Mouse (Mus musculus) spleen, adult 2 months (tissue): ENCODE results near the gene Dip2b. TPM values are rescaled to one million over a fixed set of nuclear protein-coding genes. Genes with fewer than 3 reads are reported as not detected.

ENCODE experiments used
- DNase-seq, 2 experiments: peaks; one replicate each; pipeline versions ENCODE4 v3.0.0 to v3.0.0-alpha.2; 2012 to 2021; ENCODE audit warnings: low spot score in 2 of 2, low read depth in 1 of 2
- H3K27ac ChIP-seq: fragments of 200-500 bp; 2 replicates; pipeline ENCODE4 v1.5.1; 2012; ENCODE audit warnings: low read length, inconsistent platforms; ENCODE audit not compliant: insufficient read depth
- H3K27me3 ChIP-seq: fragments of 200-500 bp; 2 replicates; pipeline ENCODE4 v1.6.1; 2012; ENCODE audit warnings: mild to moderate bottlenecking, moderate library complexity, low read length, inconsistent platforms; ENCODE audit not compliant: control insufficient read depth, insufficient read depth
- H3K36me3 ChIP-seq: fragments of 200-500 bp; 2 replicates; pipeline ENCODE4 v1.6.1; 2012; ENCODE audit warnings: mild to moderate bottlenecking, low read length, inconsistent platforms; ENCODE audit not compliant: control insufficient read depth, insufficient read depth
- H3K4me1 ChIP-seq: fragments of 200-500 bp; 2 replicates; pipeline ENCODE4 v1.6.1; 2011; ENCODE audit warnings: inconsistent platforms; ENCODE audit not compliant: control insufficient read depth, insufficient read depth, insufficient read length
- H3K4me3 ChIP-seq: fragments of 200-500 bp; 2 replicates; pipeline ENCODE4 v1.5.1; 2011; ENCODE audit warnings: mild to moderate bottlenecking, inconsistent platforms; ENCODE audit not compliant: insufficient read depth, insufficient read length; ENCODE audit errors: extremely low read depth
- CTCF ChIP-seq: fragments of 200-500 bp; IDR thresholded peaks from 2 replicates; pipeline ENCODE4 v1.5.1; 2011; ENCODE audit warnings: mild to moderate bottlenecking, inconsistent platforms; ENCODE audit not compliant: insufficient read depth, insufficient read length, insufficient replicate concordance; ENCODE audit errors: extremely low read depth
- POLR2A ChIP-seq: fragments of 200-500 bp; IDR thresholded peaks from 2 replicates; pipeline ENCODE4 v1.6.1; 2011; ENCODE audit warnings: low read depth, low read length, inconsistent platforms
- WGBS: fragments of 180-500 bp; shearing (Covaris S2); methylation state at CpG from one replicate; pipeline ENCODE4 v1.1.7; 2018; 5-methylcytosine and 5-hydroxymethylcytosine counted together
- polyA plus RNA-seq: library from polyadenylated mRNA; depleted of rRNA; stranded (reverse); fragments of >200 nt; gene quantifications from 2 replicates; pipeline ENCODE4 v1.2.3, GENCODE M21; 2012

Gene Dip2b
- polyA plus RNA-seq, 1 experiment = 12.2 TPM

GRCm38 (mm10) chr15:100109916-100110315 is 71.5 kb downstream of the Dip2b start:
- no peak overlapping the region for H3K4me3 ChIP-seq
- no peaks in the 10 kb centered on the region for H3K27me3 ChIP-seq
- H3K27ac ChIP-seq = no peak overlapping the region
- peaks cover 2% of the 10 kb centered on the region for H3K4me1 ChIP-seq
- WGBS = 78% methylated on average over 3 of the region's 3 CpGs
- no peak for DNase-seq
- TF ChIP-seq POLR2A = no peak
- no peak for TF ChIP-seq CTCF
- no peaks in the 10 kb centered on the region for H3K36me3 ChIP-seq

DNA sequence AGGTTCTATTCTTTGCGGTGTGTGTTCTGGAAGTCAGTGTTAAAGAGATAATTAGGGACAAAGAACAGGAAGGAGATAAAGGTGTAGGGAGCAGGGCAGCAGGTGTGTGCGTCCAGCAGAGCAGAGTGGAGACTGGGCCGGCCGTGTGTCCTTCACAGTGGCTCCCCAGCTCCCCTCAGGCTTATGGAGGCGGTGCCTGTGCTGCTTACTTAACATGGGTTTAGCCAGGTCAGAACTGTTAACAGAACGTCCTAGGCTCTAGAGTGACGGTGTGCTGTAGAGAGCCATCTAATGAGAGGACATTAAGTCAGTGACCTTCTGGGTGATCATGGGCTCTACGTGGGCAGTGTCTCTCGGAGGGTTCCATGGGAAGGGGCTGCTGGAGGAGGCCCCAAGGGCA is 73.4 kb downstream of the Dip2b start:
- DNase-seq = no peak
- Histone ChIP-seq H3K27me3 (no peaks in the 10 kb centered on the region), H3K4me1 (peaks cover 2% of the 10 kb centered on the region), H3K36me3 (peaks cover 1% of the 10 kb centered on the region; the same call in 1 of the 2 replicates), H3K4me3 (no peak overlapping the region), H3K27ac (no peak overlapping the region)
- WGBS = 89% methylated on average over 9 of the region's 9 CpGs
- TF ChIP-seq CTCF = no peak
- no peak for TF ChIP-seq POLR2A

GRCm38 (mm10) chr15:100112309-100112966 is 74.0 kb downstream of the Dip2b start:
- Histone ChIP-seq H3K27ac (no peak overlapping the region), H3K4me1 (peaks cover 2% of the 10 kb centered on the region), H3K4me3 (no peak overlapping the region), H3K36me3 (peaks cover 1% of the 10 kb centered on the region; the same call in 1 of the 2 replicates), H3K27me3 (no peaks in the 10 kb centered on the region)
- WGBS = 88% methylated on average over 9 of the region's 9 CpGs
- TF ChIP-seq POLR2A (no peak), CTCF (no peak)
- DNase-seq = no peak

GRCm38 (mm10) chr15:100113343-100114275 is 75.1 kb downstream of the Dip2b start:
- peaks cover 4% of the 10 kb centered on the region for H3K36me3 ChIP-seq
- DNase-seq = no peak
- H3K27me3 ChIP-seq = no peaks in the 10 kb centered on the region
- no peak overlapping the region for H3K4me3 ChIP-seq
- TF ChIP-seq CTCF (no peak), POLR2A (no peak)
- no peaks in the 10 kb centered on the region; the same call in 1 of the 2 replicates for H3K4me1 ChIP-seq
- no peak overlapping the region for H3K27ac ChIP-seq
- WGBS = 79% methylated on average over 10 of the region's 10 CpGs

DNA sequence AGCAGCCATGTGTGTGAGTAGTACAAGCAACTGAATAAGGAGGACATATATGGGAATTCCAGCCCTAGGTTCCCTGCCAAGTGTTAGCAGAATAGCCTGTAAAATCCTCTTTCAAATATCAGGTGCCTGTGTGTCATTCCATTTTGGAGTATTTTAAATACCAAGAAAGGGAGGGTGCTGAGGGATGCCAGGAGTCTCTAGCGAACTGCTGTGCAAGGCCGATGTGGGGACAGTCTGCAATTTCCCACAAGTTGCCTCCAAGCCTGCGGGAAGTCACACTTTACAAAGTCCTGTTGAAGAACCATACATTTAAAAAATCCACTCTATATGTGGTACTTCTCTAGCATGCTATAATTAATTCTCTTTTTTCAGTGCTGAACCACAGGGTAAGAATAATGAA is 77.0 kb downstream of the Dip2b start:
- TF ChIP-seq POLR2A = no peak
- no peak for TF ChIP-seq CTCF
- Histone ChIP-seq H3K27ac (no peak overlapping the region), H3K36me3 (peaks cover 4% of the 10 kb centered on the region), H3K4me3 (no peak overlapping the region), H3K27me3 (no peaks in the 10 kb centered on the region), H3K4me1 (no peaks in the 10 kb centered on the region; the same call in 1 of the 2 replicates)
- DNase-seq = no peak
- 94% methylated on average over 3 of the region's 3 CpGs for WGBS

DNA sequence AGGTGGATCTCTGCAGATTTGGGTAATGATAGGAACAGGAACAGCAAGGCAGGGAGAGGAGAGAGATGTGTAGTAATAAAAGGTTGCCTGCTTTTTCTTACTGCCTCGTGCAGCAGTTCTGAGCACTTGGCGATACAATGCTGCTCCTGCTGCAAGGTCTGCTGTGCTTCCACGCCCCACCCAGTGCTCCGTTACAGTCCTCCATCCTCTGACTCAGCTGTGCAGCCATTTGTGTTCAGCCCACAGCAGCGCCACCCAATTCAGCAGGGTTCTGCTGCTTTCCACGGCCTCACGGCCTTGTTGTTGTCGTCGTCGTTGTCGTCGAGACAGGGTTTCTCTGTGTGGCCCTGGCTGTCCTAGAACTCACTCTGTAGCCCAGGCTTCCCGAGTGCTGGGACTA is 77.9 kb downstream of the Dip2b start:
- Histone ChIP-seq H3K27me3 (no peaks in the 10 kb centered on the region), H3K4me1 (no peaks in the 10 kb centered on the region; the same call in 1 of the 2 replicates), H3K4me3 (no peak overlapping the region), H3K36me3 (peaks cover 4% of the 10 kb centered on the region), H3K27ac (no peak overlapping the region)
- 94% methylated on average over 13 of the region's 13 CpGs for WGBS
- TF ChIP-seq POLR2A (no peak), CTCF (no peak)
- no peak for DNase-seq
